Mouse (Mus musculus) ES-E14 (cell line): ENCODE data around the gene Pin1rt1.

ENCODE experiments used
- HCFC1 ChIP-seq: IDR thresholded peaks from 2 replicates; pipeline ENCODE4 v1.6.1; 2012; ENCODE audit warnings: low read length, inconsistent platforms, borderline replicate concordance; ENCODE audit not compliant: insufficient read depth
- MAFK ChIP-seq: IDR thresholded peaks from 2 replicates; pipeline ENCODE4 v1.6.1; 2014; ENCODE audit warnings: mild to moderate bottlenecking, low read depth, low read length, inconsistent platforms; ENCODE audit not compliant: insufficient read depth
- ZC3H11A ChIP-seq: IDR thresholded peaks from 2 replicates; pipeline ENCODE4 v1.6.1; 2012; ENCODE audit warnings: low read depth, mild to moderate bottlenecking, inconsistent platforms, low read length, borderline replicate concordance

- no peak for TF ChIP-seq HCFC1
- TF ChIP-seq MAFK, result no peak
- TF ChIP-seq ZC3H11A, result no peak
Observed at GRCm38 (mm10) chr2:104714254-104714691, 1.9 kb downstream of the Pin1rt1 start.
